Mouse (Mus musculus) CH12.LX (cell line): Measurements from ENCODE around the gene C2cd4d.

Source experiments
- CHD1 ChIP-seq: IDR thresholded peaks from 2 replicates; pipeline ENCODE4 v1.6.1; 2012; ENCODE audit warnings: low read depth, low read length, improper control_type of control experiment, inconsistent platforms
- CTCF ChIP-seq, 2 experiments: IDR thresholded peaks in 1 of 2; conservative IDR thresholded peaks in 1 of 2; 2 replicates each; pipeline ENCODE4 v1.5.1; 2011 to 2012; ENCODE audit warnings: low read depth in 2 of 2, low read length in 2 of 2, improper control_type of control experiment in 1 of 2, inconsistent platforms in 1 of 2, mild to moderate bottlenecking in 1 of 2, moderate library complexity in 1 of 2
- ETS1 ChIP-seq: conservative IDR thresholded peaks from 2 replicates; pipeline ENCODE4 v1.6.1; 2012; ENCODE audit warnings: low read depth, mild to moderate bottlenecking, inconsistent platforms, low read length, improper control_type of control experiment, moderate library complexity
- HCFC1 ChIP-seq: IDR thresholded peaks from 2 replicates; pipeline ENCODE4 v1.6.1; 2012; ENCODE audit warnings: low read depth, mild to moderate bottlenecking, inconsistent platforms, low read length, improper control_type of control experiment
- IRF4 ChIP-seq: IDR thresholded peaks from 2 replicates; pipeline ENCODE4 v1.6.1; 2014; ENCODE audit warnings: low read depth, mild to moderate bottlenecking, inconsistent platforms, low read length, improper control_type of control experiment
- NRF1 ChIP-seq: IDR thresholded peaks from 2 replicates; pipeline ENCODE4 v1.6.1; 2014; ENCODE audit warnings: low read depth, mild to moderate bottlenecking, inconsistent platforms, low read length, improper control_type of control experiment, moderate library complexity
- POLR2A ChIP-seq: IDR thresholded peaks from 2 replicates; pipeline ENCODE4 v1.6.1; 2011; ENCODE audit warnings: low read depth, mild to moderate bottlenecking, improper control_type of control experiment, low read length
- SIN3A ChIP-seq: IDR thresholded peaks from 2 replicates; pipeline ENCODE4 v1.6.1; 2012; ENCODE audit warnings: low read length, improper control_type of control experiment, inconsistent platforms
- TBP ChIP-seq: conservative IDR thresholded peaks from 2 replicates; pipeline ENCODE4 v1.6.1; 2011; ENCODE audit warnings: low read depth, low read length, improper control_type of control experiment
- TCF12 ChIP-seq: IDR thresholded peaks from 2 replicates; pipeline ENCODE4 v1.6.1; 2014; ENCODE audit warnings: low read depth, mild to moderate bottlenecking, inconsistent platforms, low read length, improper control_type of control experiment
- USF1 ChIP-seq: IDR thresholded peaks from 2 replicates; pipeline ENCODE4 v1.6.1; 2014; ENCODE audit warnings: low read depth, mild to moderate bottlenecking, inconsistent platforms, low read length, improper control_type of control experiment

DNA sequence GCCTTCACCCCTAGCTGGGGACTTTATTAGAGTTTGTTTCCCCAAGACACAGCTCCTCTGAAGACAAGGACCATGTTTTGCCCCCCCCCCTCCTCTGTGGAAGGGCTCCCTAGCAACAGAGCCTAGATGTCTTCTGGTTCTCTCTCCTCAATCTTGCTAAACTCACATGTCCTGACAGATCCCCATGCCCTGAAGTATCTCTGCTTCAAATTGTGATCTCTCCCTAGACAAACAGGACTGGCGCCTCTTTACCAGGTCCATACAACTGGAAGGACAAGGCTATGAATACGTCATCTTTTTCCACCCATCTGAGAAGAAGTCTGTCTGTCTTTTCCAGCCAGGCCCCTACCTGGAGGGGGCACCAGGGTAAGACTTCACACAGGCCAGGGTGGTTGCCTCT lies 18.1 kb upstream of the C2cd4d start:
- no peak for TF ChIP-seq NRF1
- no peak for TF ChIP-seq HCFC1
- TF ChIP-seq USF1 = no peak
- TF ChIP-seq ETS1 = no peak
- TF ChIP-seq TBP = no peak
- no peak for TF ChIP-seq IRF4
- TF ChIP-seq CTCF (conservative IDR thresholded peaks at IDR 0.05 in 1 of 2, IDR thresholded peaks at IDR 0.05 in 1 of 2; ENCODE audit: low read depth in 2 of 2, low read length in 2 of 2) = no peak
- no peak for TF ChIP-seq SIN3A
- no peak for TF ChIP-seq TCF12
- no peak for TF ChIP-seq CHD1
- TF ChIP-seq POLR2A = no peak
